Mouse (Mus musculus) midbrain, embryonic 14.5 days (tissue): ENCODE results near the gene Zpbp2. TPM values are rescaled to one million over a fixed set of nuclear protein-coding genes. Genes with fewer than 3 reads are reported as not detected.

Source experiments
- ATAC-seq: fragments of 200-750 bp; cut with Nextera tagmentation; 2 replicates; pipeline ENCODE4 v1.8.0; 2017; ENCODE audit warnings: moderate number of reproducible peaks, moderate library complexity; ENCODE audit not compliant: low FRiP score, low TSS enrichment
- DNase-seq: peaks from one replicate; pipeline ENCODE4 v3.0.0-alpha.2; 2015
- H3K27ac ChIP-seq: fragments of 300-500 bp; sonication (generic); replicated peaks from 2 replicates; pipeline ENCODE4 v1.5.1; 2014; ENCODE audit warnings: mild to moderate bottlenecking, low read depth, low read length, moderate library complexity
- H3K27me3 ChIP-seq: fragments of 300-500 bp; sonication (generic); 2 replicates; pipeline ENCODE4 v1.6.1; 2014; ENCODE audit warnings: low read length, control low read depth, mixed read lengths; ENCODE audit not compliant: control insufficient read depth, insufficient read depth
- H3K36me3 ChIP-seq: fragments of 300-500 bp; sonication (generic); 2 replicates; pipeline ENCODE4 v1.6.1; 2014; ENCODE audit warnings: low read length, control low read depth; ENCODE audit not compliant: control insufficient read depth, insufficient read depth
- H3K4me1 ChIP-seq: fragments of 300-500 bp; sonication (generic); 2 replicates; pipeline ENCODE4 v1.6.1; 2014; ENCODE audit warnings: mild to moderate bottlenecking, antibody characterized with exemption, low read length, control low read depth; ENCODE audit not compliant: control insufficient read depth, insufficient read depth
- H3K4me2 ChIP-seq: fragments of 300-500 bp; sonication (generic); 2 replicates; pipeline ENCODE4 v1.6.1; 2014; ENCODE audit warnings: mild to moderate bottlenecking, low read length, moderate library complexity
- H3K4me3 ChIP-seq: fragments of 300-500 bp; sonication (generic); replicated peaks from 2 replicates; pipeline ENCODE4 v1.5.1; 2014; ENCODE audit warnings: low read depth, low read length
- H3K9ac ChIP-seq: fragments of 300-500 bp; sonication (generic); replicated peaks from 2 replicates; pipeline ENCODE4 v1.6.1; 2014; ENCODE audit warnings: mild to moderate bottlenecking, low read length, moderate library complexity
- H3K9me3 ChIP-seq: fragments of 300-500 bp; sonication (generic); 2 replicates; pipeline ENCODE4 v1.6.1; 2016; ENCODE audit warnings: low read length, control low read depth, mixed read lengths; ENCODE audit not compliant: control insufficient read depth
- WGBS: fragments of 180-500 bp; shearing (Covaris S2); extraction: QIAGEN DNeasy Blood & Tissue Kit; methylation state at CpG from one replicate; pipeline ENCODE4 v1.1.7; 2014; 5-methylcytosine and 5-hydroxymethylcytosine counted together
- polyA plus RNA-seq: library from polyadenylated mRNA; unstranded; fragments of >200 nt; fragmentation: Nextera tagmentation; extraction: Ambion mirVana; gene quantifications from 2 replicates; pipeline ENCODE4 v1.2.1, GENCODE M21; 2014

The Zpbp2 gene
- polyA plus RNA-seq, 1 experiment from 2014 or later, result not detected

DNA sequence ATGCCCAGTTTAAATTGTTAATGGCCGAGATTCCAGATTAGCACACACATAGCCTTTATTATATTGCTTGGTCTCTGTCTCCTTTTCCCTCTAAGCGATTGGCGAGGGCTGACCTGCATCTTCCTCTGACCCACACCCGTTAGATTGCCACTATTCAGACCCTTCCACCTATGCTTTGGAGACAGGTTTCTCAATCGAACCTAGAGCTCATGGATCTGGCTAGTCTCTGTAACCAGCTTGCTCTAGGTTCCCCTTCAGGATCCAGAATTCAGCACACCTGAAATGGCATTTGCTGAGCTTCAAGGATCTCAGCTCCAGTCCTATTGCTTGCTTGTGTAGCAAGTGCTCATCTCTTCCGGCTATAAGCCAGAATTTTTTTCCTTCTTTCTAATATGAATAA lies 18.6 kb downstream of the Zpbp2 start:
- H3K4me2 ChIP-seq, result no peak overlapping the region
- no peak overlapping the region for H3K4me3 ChIP-seq
- 81% methylated on average over 6 of the region's 6 CpGs for WGBS
- H3K36me3 ChIP-seq, result no peaks in the 10 kb centered on the region
- no peaks in the 10 kb centered on the region for H3K4me1 ChIP-seq
- no peaks in the 10 kb centered on the region for H3K27me3 ChIP-seq
- H3K9me3 ChIP-seq, result no peaks in the 10 kb centered on the region
- ATAC-seq (no peak), DNase-seq (no peak)
- H3K27ac ChIP-seq, result no peak overlapping the region
- no peak overlapping the region for H3K9ac ChIP-seq

DNA sequence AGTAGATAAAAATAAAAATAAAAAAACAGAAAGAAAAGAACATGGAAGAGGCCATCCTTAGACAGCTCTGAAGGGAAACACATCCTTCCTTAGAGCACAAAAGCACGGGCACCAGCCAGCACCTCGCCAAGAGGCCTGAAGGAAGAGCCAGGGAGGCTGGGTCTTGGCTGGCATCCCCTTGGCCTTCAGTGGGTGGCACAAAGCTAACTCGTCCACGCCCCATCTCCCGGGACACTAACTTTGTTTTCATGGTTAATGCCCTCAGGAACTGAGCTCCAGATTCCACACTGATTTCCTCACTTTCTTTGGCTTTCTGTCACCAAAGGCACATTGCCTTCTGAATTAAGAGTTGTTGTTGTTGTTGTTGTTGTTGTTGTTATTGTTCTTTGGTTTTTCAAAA lies 26.9 kb downstream of the Zpbp2 start:
- DNase-seq (no peak), ATAC-seq (no peak)
- no peak overlapping the region for H3K4me3 ChIP-seq
- peaks cover 25% of the 10 kb centered on the region for H3K36me3 ChIP-seq
- no peaks in the 10 kb centered on the region for H3K27me3 ChIP-seq
- H3K27ac ChIP-seq, result no peak overlapping the region
- H3K4me2 ChIP-seq, result no peak overlapping the region
- WGBS, result 90% methylated on average over 5 of the region's 5 CpGs
- H3K9me3 ChIP-seq, result no peaks in the 10 kb centered on the region
- no peaks in the 10 kb centered on the region for H3K4me1 ChIP-seq
- no peak overlapping the region for H3K9ac ChIP-seq

DNA sequence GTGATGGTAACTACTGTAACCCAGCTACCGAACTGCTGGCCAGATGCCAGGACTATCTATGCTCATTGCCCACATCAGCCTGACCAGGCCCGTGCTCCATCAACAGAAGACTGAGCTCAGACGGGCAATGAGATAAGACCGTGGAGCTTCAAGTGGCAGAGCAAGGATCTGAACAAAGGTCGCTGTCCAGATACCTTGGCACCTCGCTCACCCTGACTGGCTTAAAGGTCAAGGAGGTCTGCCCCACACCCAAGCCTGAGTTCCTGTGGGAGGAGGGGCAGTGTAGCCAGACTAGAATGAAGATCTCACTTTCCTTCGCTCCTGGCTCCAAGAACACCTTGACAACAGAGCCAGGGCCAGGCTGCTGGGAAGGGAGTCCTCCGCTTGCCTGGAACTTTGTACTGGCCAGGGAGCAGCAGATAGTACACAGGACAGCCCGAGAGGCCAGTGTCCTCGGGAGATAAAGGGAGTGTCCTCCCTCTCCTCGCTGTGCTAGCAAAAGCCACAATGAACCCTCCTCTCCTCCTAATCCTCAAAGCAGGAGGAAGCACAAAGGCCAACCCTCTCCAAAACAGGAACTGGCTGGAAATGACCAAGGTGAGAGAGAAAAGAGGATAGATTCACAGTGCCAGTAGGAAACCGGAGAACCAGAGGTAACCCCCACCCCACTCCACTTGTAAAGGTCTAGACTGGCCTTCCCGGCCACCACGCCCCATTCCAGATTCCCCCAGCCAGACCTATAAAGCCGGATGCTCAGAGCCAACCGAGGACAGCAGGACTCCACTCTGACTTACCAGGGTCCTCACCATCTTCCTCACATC lies 29.6 kb downstream of the Zpbp2 start:
- Histone ChIP-seq H3K4me2 (no peak overlapping the region), H3K27me3 (no peaks in the 10 kb centered on the region), H3K4me1 (peaks cover 5% of the 10 kb centered on the region), H3K36me3 (peaks cover 34% of the 10 kb centered on the region), H3K4me3 (no peak overlapping the region), H3K27ac (no peak overlapping the region), H3K9me3 (no peaks in the 10 kb centered on the region), H3K9ac (no peak overlapping the region)
- DNase-seq (no peak), ATAC-seq (no peak)
- 72% methylated on average over 16 of the region's 16 CpGs for WGBS

DNA sequence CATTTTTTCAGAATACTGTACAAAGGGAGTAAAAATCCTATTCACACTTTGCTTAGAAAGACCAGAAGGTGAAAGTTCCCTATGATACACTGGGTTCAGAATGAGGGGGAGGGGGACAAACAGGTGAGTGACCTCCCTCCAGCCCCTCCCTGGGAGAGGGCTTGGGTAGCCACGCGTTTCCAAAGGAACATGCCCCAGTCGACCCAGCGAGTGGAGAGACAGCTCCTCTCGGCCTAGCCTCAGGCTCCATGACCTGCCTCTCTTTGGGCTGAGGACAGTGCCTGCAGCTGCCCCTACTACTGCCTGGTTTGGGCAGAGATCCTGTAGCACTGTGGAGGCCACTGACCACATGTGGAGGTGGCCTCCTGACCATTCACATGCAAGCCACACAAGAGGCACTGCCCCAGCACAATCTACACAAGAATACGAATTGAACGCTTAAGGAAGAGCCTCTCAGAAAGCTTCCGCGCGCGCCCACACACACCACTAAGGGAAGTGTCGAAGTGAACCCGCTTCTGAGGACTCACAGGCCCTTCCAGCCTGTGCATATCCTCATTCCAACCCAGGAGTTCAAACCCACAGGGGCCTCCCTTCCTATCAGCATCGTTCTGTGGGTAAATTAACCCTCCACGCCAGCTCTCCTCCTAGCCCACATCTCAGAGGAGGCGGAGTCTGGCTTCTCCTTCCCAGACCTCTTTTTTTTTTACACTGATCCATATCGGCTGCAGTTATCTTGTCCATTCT lies 30.6 kb downstream of the Zpbp2 start:
- no peak overlapping the region for H3K27ac ChIP-seq
- no peaks in the 10 kb centered on the region for H3K27me3 ChIP-seq
- WGBS, result 67% methylated on average over 17 of the region's 17 CpGs
- H3K36me3 ChIP-seq, result peaks cover 34% of the 10 kb centered on the region
- H3K4me2 ChIP-seq, result no peak overlapping the region
- no peak overlapping the region for H3K4me3 ChIP-seq
- no peaks in the 10 kb centered on the region for H3K9me3 ChIP-seq
- no peak overlapping the region for H3K9ac ChIP-seq
- no peak for ATAC-seq
- peaks cover 14% of the 10 kb centered on the region for H3K4me1 ChIP-seq
- no peak for DNase-seq

DNA sequence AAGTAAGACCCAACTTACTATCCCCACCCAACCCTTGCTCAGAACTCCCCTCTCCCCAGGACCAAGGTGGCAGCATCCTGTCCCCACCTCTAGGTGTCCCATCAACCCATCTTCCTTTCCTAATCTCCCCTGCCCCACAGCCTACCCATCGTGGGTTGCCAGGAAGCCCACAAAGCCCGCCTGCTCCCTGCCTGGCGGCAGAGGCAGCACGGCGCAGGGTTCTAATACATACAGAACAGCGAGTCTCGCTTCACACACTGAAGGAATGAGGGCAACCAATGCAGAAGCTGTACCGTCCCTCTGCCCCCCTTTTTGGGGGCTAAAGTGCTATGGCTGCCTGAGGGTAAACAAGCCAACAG lies 31.1 kb downstream of the Zpbp2 start:
- H3K4me3 ChIP-seq, result no peak overlapping the region
- peaks cover 14% of the 10 kb centered on the region for H3K4me1 ChIP-seq
- H3K27ac ChIP-seq, result no peak overlapping the region
- no peaks in the 10 kb centered on the region for H3K27me3 ChIP-seq
- 81% methylated on average over 8 of the region's 8 CpGs for WGBS
- no peak overlapping the region for H3K4me2 ChIP-seq
- no peak for ATAC-seq
- H3K9me3 ChIP-seq, result no peaks in the 10 kb centered on the region
- DNase-seq, result no peak
- H3K9ac ChIP-seq, result no peak overlapping the region
- H3K36me3 ChIP-seq, result peaks cover 34% of the 10 kb centered on the region

DNA sequence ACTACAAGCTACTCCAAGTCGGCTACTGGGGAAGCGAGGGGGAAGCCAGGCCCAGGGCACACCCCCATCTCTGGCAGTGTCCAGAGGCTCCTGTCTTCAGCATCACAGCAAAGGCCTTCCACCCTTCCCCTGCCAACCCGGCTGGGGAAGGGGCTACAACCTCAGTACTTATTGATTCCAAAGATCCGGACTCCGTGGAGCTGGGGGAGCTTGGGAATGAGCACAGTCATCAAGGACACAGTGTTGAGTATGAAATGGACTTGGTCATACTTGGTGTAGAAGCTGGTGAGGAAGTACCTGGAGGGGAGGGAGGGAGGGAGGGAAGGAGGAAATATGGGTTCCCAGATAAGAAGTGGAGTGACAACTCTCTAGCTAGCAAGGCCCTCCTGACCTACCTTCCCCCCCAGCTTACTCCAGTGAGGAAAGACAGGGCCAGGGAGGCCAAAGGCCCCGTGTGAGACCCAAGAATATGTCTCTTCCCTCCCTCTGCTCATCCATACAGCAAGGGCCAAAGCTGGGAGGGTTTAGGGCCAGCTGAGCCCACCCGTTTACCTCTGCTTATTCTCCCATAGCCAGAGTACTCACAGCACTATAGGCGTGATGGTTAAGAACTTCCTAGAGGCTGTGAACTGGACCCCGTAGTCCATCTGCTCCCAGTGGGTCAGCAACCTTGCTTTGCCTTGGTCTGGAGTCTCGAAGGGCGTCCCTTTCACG lies 31.8 kb downstream of the Zpbp2 start:
- Histone ChIP-seq H3K9ac (no peak overlapping the region), H3K27me3 (no peaks in the 10 kb centered on the region), H3K27ac (no peak overlapping the region), H3K4me3 (no peak overlapping the region), H3K9me3 (no peaks in the 10 kb centered on the region), H3K4me1 (peaks cover 18% of the 10 kb centered on the region), H3K36me3 (peaks cover 34% of the 10 kb centered on the region), H3K4me2 (no peak overlapping the region)
- ATAC-seq, result no peak
- 88% methylated on average over 12 of the region's 12 CpGs for WGBS
- DNase-seq, result no peak

DNA sequence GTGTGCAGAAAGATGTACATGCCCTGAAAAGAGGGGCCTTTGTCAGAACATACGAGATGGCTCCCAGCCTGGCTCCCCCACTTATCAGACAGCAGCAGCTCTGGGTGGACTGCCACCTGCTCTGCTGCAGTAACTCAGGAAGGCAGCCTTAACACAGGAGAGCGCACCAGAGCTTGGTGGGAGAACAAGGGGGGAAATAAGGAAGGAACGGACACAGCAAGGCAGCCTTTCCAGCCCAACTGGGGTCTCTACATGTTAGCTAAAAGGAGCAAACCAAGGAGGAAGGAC lies 32.3 kb downstream of the Zpbp2 start:
- Histone ChIP-seq H3K4me2 (no peak overlapping the region), H3K36me3 (peaks cover 34% of the 10 kb centered on the region), H3K9ac (no peak overlapping the region), H3K9me3 (no peaks in the 10 kb centered on the region), H3K4me1 (peaks cover 23% of the 10 kb centered on the region), H3K4me3 (no peak overlapping the region), H3K27ac (no peak overlapping the region), H3K27me3 (no peaks in the 10 kb centered on the region)
- DNase-seq, result no peak
- 91% methylated on average over 3 of the region's 3 CpGs for WGBS
- no peak for ATAC-seq

DNA sequence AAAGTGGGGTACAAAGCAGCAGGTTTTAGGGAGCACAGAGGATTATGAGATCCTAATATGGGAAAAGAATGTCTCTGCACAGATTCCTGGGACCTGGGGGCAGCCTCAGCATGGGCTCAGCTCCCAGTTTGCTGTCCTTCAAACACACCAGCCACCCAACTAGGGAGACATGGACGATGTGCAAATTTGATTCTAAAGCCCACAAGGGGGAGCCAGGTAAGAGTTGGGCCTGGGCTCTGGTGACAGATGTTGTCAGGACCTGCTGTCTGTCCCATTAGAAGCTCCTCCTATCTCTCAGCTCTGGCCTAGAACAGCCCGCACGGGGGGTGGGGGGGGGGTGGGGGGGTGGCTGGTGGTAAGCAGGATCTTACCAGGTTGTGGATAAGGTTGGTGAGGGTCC lies 32.7 kb downstream of the Zpbp2 start:
- DNase-seq, result no peak
- H3K27me3 ChIP-seq, result no peaks in the 10 kb centered on the region
- no peak overlapping the region for H3K27ac ChIP-seq
- no peak overlapping the region for H3K4me2 ChIP-seq
- H3K4me1 ChIP-seq, result peaks cover 26% of the 10 kb centered on the region
- peaks cover 34% of the 10 kb centered on the region for H3K36me3 ChIP-seq
- H3K9me3 ChIP-seq, result no peaks in the 10 kb centered on the region
- no peak for ATAC-seq
- H3K9ac ChIP-seq, result no peak overlapping the region
- 47% methylated on average over 3 of the region's 3 CpGs for whole genome bisulfite sequencing
- no peak overlapping the region for H3K4me3 ChIP-seq
